Mouse (Mus musculus) limb, embryonic 14.5 days (tissue): ENCODE results near the gene Col26a1. TPM values are rescaled to one million over a fixed set of nuclear protein-coding genes. Genes with fewer than 3 reads are reported as not detected.

Source experiments
- ATAC-seq: fragments of 200-750 bp; cut with Nextera tagmentation; 2 replicates; pipeline ENCODE4 v1.8.0; 2017; ENCODE audit warnings: low read depth, moderate number of reproducible peaks, moderate TSS enrichment; ENCODE audit not compliant: low FRiP score
- DNase-seq: peaks from one replicate; pipeline ENCODE4 v3.0.0-alpha.2; 2015; ENCODE audit warnings: low spot score
- H3K27ac ChIP-seq: fragments of 300-500 bp; sonication (generic); replicated peaks from 2 replicates; pipeline ENCODE4 v1.5.1; 2014; ENCODE audit warnings: low read depth, mild to moderate bottlenecking, low read length, moderate library complexity, mixed read lengths
- H3K27me3 ChIP-seq: fragments of 300-500 bp; sonication (generic); 2 replicates; pipeline ENCODE4 v1.6.1; 2014; ENCODE audit warnings: low read length, mixed read lengths; ENCODE audit not compliant: control insufficient read depth, insufficient read depth
- H3K36me3 ChIP-seq: fragments of 300-500 bp; sonication (generic); 2 replicates; pipeline ENCODE4 v1.6.1; 2014; ENCODE audit warnings: mild to moderate bottlenecking, low read length, moderate library complexity, mixed read lengths; ENCODE audit not compliant: control insufficient read depth, insufficient read depth
- H3K4me1 ChIP-seq: fragments of 300-500 bp; sonication (generic); 2 replicates; pipeline ENCODE4 v1.6.1; 2014; ENCODE audit warnings: antibody characterized with exemption, low read length, mixed read lengths; ENCODE audit not compliant: control insufficient read depth, insufficient read depth
- H3K4me2 ChIP-seq: fragments of 300-500 bp; sonication (generic); replicated peaks from 2 replicates; pipeline ENCODE4 v1.6.1; 2014; ENCODE audit warnings: low read depth, mild to moderate bottlenecking, low read length, moderate library complexity; ENCODE audit not compliant: severe bottlenecking
- H3K4me3 ChIP-seq: fragments of 300-500 bp; sonication (generic); replicated peaks from 2 replicates; pipeline ENCODE4 v1.5.1; 2014; ENCODE audit warnings: low read length
- H3K9ac ChIP-seq: fragments of 300-500 bp; sonication (generic); 2 replicates; pipeline ENCODE4 v1.6.1; 2014; ENCODE audit warnings: mild to moderate bottlenecking, low read depth, low read length, moderate library complexity; ENCODE audit not compliant: severe bottlenecking
- H3K9me3 ChIP-seq: fragments of 300-500 bp; sonication (generic); 2 replicates; pipeline ENCODE4 v1.6.1; 2016; ENCODE audit warnings: low read length; ENCODE audit not compliant: control insufficient read depth
- POLR2A ChIP-seq: fragments of 200-500 bp; IDR thresholded peaks from 2 replicates; pipeline ENCODE4 v1.8.0; 2012; ENCODE audit warnings: inconsistent platforms, mild to moderate bottlenecking, moderate library complexity, borderline replicate concordance; ENCODE audit not compliant: insufficient read depth, insufficient read length; ENCODE audit errors: extremely low read depth
- whole genome bisulfite sequencing: fragments of 180-500 bp; shearing (Covaris S2); extraction: QIAGEN DNeasy Blood & Tissue Kit; methylation state at CpG from one replicate; pipeline ENCODE4 v1.1.7; 2014; 5-methylcytosine and 5-hydroxymethylcytosine counted together
- polyA plus RNA-seq, 2 experiments: library from polyadenylated mRNA; depleted of rRNA in 1 of 2; stranded (reverse) in 1 of 2; unstranded in 1 of 2; fragments of >200 nt; fragmentation: Nextera tagmentation in 1 of 2; extraction: Ambion mirVana in 1 of 2; gene quantifications; 2 replicates each; pipeline versions ENCODE4 v1.2.1 to v1.2.3; 2012 to 2014

Col26a1 gene
- polyA plus RNA-seq, 2 experiments = 85.5 to 219 TPM

DNA sequence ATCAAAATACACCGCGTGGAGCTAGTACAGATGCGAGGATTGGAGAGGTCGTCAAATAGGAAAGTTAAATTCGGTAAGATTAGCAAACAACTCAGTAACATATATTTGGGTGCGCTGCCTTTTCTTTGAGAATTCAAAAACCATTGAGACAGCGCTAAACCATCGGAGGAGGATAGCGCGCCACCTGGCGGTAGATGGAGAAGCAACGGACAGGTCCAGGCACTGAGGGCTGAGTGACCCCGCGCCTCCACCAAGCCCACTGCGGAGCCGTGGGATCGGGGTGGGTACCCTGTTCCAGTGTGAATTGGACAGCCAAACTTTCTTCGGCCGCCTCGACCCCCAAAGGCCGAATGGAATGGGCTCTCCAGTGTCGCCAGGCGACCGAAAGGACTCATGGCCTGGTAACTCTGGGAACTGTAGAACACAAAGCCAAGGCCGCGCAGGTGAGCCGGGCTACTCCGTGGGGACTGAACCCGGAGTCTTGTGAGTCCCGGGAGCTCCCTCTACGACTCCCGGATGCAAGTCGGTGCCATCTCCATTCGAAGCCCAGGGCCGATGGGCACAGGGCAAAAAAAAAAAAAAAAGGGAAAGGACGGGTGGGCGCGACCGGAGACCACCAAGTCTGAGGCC is 1.5 kb downstream of the Col26a1 start:
- Histone ChIP-seq H3K4me1 (0 out of 2 replicates have a peak, but pooled peaks cover 3% of the 10 kb centered on the region), H3K36me3 (peaks cover 19% of the 10 kb centered on the region), H3K4me2 (peak overlapping the region; percentile 76), H3K9ac (peak overlapping the region; percentile 89), H3K27me3 (no peaks in the 10 kb centered on the region), H3K27ac (peak overlapping the region; percentile 81), H3K4me3 (peak overlapping the region; percentile 79), H3K9me3 (no peaks in the 10 kb centered on the region)
- ATAC-seq (peak; percentile 82), DNase-seq (peak; percentile 93)
- no peak for TF ChIP-seq POLR2A
- WGBS = 2% methylated on average over 36 of the region's 39 CpGs

DNA sequence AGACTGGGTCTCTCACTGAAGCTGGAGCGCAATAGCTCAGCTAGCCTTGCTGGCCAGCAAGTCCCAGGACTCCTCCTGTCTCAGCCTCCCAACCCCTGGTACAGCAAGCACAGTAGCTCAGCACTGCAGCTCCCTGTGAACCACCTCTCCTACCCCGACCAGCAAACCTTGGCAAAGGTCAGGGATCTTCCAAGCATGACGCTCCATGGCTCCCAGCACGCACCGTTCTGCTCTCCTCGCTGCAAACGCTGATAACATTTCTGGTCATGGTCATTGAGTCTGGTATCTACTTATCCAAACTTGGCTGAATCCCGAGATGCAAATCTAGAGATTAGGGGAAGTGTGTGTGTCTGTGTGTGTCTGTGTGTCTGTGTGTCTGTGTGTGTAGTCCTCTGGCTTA is 2.9 kb downstream of the Col26a1 start:
- no peak for ATAC-seq
- H3K4me2 ChIP-seq = no peak overlapping the region
- WGBS = 92% methylated on average over 8 of the region's 8 CpGs
- 0 out of 2 replicates have a peak, but pooled peaks cover 3% of the 10 kb centered on the region for H3K4me1 ChIP-seq
- H3K4me3 ChIP-seq = no peak overlapping the region
- no peak overlapping the region for H3K9ac ChIP-seq
- no peak for DNase-seq
- TF ChIP-seq POLR2A = no peak
- no peaks in the 10 kb centered on the region for H3K9me3 ChIP-seq
- no peaks in the 10 kb centered on the region for H3K27me3 ChIP-seq
- H3K27ac ChIP-seq = no peak overlapping the region
- H3K36me3 ChIP-seq = peaks cover 26% of the 10 kb centered on the region

DNA sequence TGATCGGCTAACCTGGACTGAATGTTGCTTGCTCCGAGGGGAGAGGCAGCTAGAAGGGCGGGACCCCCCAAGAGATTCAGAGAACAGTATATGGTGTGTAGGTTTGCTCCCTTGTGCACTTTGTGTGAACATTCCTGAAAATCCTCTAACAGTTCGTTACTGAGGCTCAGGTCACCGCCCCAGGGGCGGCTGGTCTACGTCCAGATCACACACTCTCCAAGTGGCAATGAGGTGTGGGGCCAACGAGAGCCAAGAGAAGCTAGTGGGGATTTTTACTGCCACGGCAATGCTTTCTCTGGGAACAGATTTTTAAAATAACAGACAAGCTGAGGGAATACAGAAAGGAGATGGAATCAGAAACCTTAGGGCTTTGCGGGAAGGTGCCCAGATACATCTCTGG is 8.7 kb downstream of the Col26a1 start:
- H3K4me1 ChIP-seq = peaks cover 13% of the 10 kb centered on the region
- H3K27ac ChIP-seq = no peak overlapping the region; the same call in 1 of the 2 replicates
- DNase-seq (peak; percentile 21), ATAC-seq (no peak)
- no peak overlapping the region for H3K9ac ChIP-seq
- no peaks in the 10 kb centered on the region for H3K9me3 ChIP-seq
- H3K4me3 ChIP-seq = no peak overlapping the region
- H3K27me3 ChIP-seq = no peaks in the 10 kb centered on the region
- peaks cover 26% of the 10 kb centered on the region for H3K36me3 ChIP-seq
- whole genome bisulfite sequencing = 33% methylated on average over 10 of the region's 10 CpGs
- no peak overlapping the region for H3K4me2 ChIP-seq
- no peak for TF ChIP-seq POLR2A

DNA sequence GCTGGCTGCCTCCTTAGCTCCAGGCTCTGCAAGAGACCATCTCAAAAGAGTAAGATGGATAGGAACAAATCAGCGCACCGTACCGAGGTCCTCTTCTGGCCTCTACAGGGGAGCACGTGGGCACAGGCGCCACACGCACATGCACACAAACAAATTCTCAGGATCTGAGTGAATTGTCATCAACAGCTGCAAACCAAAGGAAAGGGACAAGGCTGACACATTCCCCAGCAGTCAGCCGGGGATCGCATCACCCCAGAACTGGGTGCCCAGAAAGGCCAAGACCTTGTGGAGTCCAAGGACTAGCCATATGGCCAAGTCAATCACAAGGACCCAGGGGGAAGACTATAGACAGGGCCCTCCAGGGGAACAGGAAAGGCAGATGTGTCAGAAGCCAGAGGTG is 10.6 kb downstream of the Col26a1 start:
- Histone ChIP-seq H3K27me3 (no peaks in the 10 kb centered on the region), H3K4me2 (no peak overlapping the region), H3K9me3 (no peaks in the 10 kb centered on the region), H3K9ac (no peak overlapping the region), H3K4me3 (no peak overlapping the region), H3K4me1 (peaks cover 13% of the 10 kb centered on the region), H3K36me3 (peaks cover 16% of the 10 kb centered on the region), H3K27ac (no peak overlapping the region)
- 85% methylated on average over 8 of the region's 8 CpGs for WGBS
- DNase-seq (peak; percentile 18), ATAC-seq (peak; percentile 42)
- no peak for TF ChIP-seq POLR2A

DNA sequence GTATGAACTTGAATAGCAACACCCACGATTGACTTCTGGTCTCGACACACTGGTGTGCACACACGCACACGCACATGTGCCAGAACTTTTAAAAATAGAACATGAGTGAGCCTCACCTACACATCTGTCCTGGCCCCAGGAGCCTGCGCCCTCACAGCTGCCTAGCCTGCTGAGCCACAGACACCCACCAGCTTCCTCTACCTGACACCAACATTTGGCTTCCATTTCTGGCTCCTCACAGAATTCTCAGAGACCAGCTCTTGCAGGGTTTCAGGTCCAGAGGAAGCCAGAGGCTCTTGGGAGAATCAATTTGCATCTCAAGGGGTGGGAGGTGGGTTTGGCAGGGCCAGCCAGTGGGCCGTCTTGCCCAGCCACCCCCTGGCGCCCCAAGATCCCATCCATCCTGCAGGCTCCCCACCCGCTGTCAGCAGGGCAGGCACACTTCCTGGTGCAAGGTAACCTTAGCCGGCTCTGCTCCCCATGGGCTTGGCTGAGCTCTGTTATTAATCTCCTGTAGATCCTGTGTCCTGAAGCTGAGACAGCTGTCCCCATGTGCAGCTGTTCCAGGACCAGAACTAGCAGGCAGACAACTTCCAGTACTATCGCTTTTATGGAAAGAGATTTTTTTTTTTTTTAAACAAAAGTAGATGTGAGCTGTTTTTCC is 13.4 kb downstream of the Col26a1 start:
- Histone ChIP-seq H3K9ac (0 out of 2 replicates have a peak overlapping the region, but pooled peaks have one; percentile 7), H3K27ac (peak overlapping the region; percentile 68), H3K4me1 (peaks cover 12% of the 10 kb centered on the region), H3K4me3 (no peak overlapping the region), H3K36me3 (no peaks in the 10 kb centered on the region), H3K27me3 (no peaks in the 10 kb centered on the region), H3K9me3 (no peaks in the 10 kb centered on the region), H3K4me2 (0 out of 2 replicates have a peak overlapping the region, but pooled peaks have one; percentile 17)
- peak; percentile 71 for DNase-seq
- no peak for TF ChIP-seq POLR2A
- peak; percentile 90 for ATAC-seq
- WGBS = 31% methylated on average over 10 of the region's 10 CpGs
